In the genomic region with DNA sequence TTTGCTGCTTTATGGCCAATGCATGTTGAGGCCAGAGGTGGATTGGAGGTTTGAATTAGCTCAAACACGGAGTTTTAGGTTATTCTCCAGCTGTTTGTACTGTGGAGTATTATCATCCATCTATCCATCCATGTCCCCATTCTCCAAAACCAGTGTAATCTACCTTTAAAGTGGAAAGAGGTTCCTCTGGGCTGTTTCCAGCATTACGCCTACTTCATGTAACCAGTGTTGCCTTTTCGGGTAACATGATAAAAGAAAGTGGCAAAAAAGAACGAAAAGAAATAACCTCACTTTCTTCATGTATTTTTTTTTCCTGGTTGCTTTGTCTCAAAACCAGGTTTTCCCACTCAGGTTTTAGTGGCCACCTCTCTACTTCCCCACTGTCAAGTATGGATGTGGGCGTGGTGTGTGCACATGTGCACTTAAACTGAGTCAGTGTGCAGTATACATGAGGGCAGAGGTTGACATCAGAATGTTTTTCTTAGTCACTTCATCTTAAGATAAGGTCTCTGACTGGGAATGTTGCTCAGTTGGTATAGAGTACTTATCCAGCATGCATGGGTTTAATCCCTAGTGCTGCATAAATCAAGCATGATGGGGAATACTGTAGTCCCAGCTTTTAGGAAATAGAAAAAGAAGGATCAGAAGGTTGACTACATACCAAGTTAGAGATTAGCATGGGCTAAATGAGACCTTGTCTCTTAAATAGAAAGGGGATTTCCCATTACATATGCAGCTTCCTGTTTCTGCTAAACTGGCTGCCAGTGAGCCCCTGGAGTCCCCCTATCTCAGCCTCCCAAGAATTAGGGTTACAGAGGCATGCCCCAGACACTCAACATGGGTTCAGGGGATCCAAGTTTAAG, we compare ENCODE assay signal across 10 mouse cellular contexts. TPM values are rescaled to one million over a fixed set of nuclear protein-coding genes. Genes with fewer than 3 reads are reported as not detected.
DNase-seq lines count a peak whose midpoint lies in the region; ATAC-seq and TF ChIP-seq lines count a peak whose summit lies in the region.
"Had no signal": no experiment of that assay in that cellular context is flagged by ENCODE, and none has a peak within 500 bp of the region (broad histone marks: within the 10 kb centered on the region; RNA-seq: fewer than 3 reads in every experiment).

No protein-coding gene starts in this region.

- H3K36me3 ChIP-seq in embryonic facial prominence, embryonic 12.5 days, result no peaks in the 10 kb centered on the region
- peaks cover 11% of the 10 kb centered on the region for H3K36me3 ChIP-seq in embryonic facial prominence, embryonic 10.5 days (replicated peaks)
- no peaks in the 10 kb centered on the region for H3K36me3 ChIP-seq in stomach, embryonic 16.5 days (ENCODE audit: control insufficient read depth, insufficient read depth, low read length)
- H3K36me3 ChIP-seq in hindbrain, embryonic 16.5 days (ENCODE audit: control insufficient read depth, insufficient read depth, low read length), result no peaks in the 10 kb centered on the region
- H3K36me3 ChIP-seq: hindbrain, embryonic 15.5 days; liver, embryonic 15.5 days had no signal

- intact Hi-C loops in heart, postnatal 36 days (cut with DNase I), result loop anchor here (2.0 kb wide), 1 partner anchor 32 kb away; no protein-coding TSS in a partner anchor

- H3K4me1 ChIP-seq in embryonic facial prominence, embryonic 12.5 days, result peaks cover 20% of the 10 kb centered on the region
- H3K4me1 ChIP-seq in embryonic facial prominence, embryonic 10.5 days, result peaks cover 19% of the 10 kb centered on the region
- peaks cover 14% of the 10 kb centered on the region for H3K4me1 ChIP-seq in lung, adult 2 months (ENCODE audit: control insufficient read depth, insufficient read depth, low read length)
- peaks cover 27% of the 10 kb centered on the region for H3K4me1 ChIP-seq in stomach, embryonic 16.5 days (ENCODE audit: control insufficient read depth, insufficient read depth, low read length)
- H3K4me1 ChIP-seq in hindbrain, embryonic 16.5 days (ENCODE audit: control insufficient read depth, insufficient read depth, low read depth, low read length), result no peaks in the 10 kb centered on the region
- H3K4me1 ChIP-seq: hindbrain, embryonic 15.5 days; liver, embryonic 15.5 days had no signal

- no peaks in the 10 kb centered on the region for H3K9me3 ChIP-seq in embryonic facial prominence, embryonic 12.5 days
- no peaks in the 10 kb centered on the region for H3K9me3 ChIP-seq in embryonic facial prominence, embryonic 10.5 days
- no peaks in the 10 kb centered on the region for H3K9me3 ChIP-seq in stomach, embryonic 16.5 days (replicated peaks; ENCODE audit: control insufficient read depth, low read length)
- H3K9me3 ChIP-seq in hindbrain, embryonic 16.5 days (ENCODE audit: control insufficient read depth, low read length), result no peaks in the 10 kb centered on the region
- H3K9me3 ChIP-seq: hindbrain, embryonic 15.5 days; liver, embryonic 15.5 days had no signal

- H3K4me2 ChIP-seq in embryonic facial prominence, embryonic 12.5 days (replicated peaks), result no peak overlapping the region
- H3K4me2 ChIP-seq in stomach, embryonic 16.5 days (ENCODE audit: low read depth, low read length), result no peak overlapping the region
- H3K4me2 ChIP-seq in hindbrain, embryonic 16.5 days (ENCODE audit: low read length), result no peak overlapping the region
- H3K4me2 ChIP-seq: hindbrain, embryonic 15.5 days; liver, embryonic 15.5 days had no signal

- no peak for TF ChIP-seq CTCF in lung, adult 2 months (IDR thresholded peaks at IDR 0.05; ENCODE audit: insufficient read depth, low read length)

- no peak for ATAC-seq in embryonic facial prominence, embryonic 12.5 days (ENCODE audit: insufficient number of reproducible peaks, insufficient read depth, low FRiP score, low TSS enrichment)
- ATAC-seq in stomach, embryonic 16.5 days (ENCODE audit: insufficient read depth, low FRiP score), result no peak
- ATAC-seq in hindbrain, embryonic 16.5 days, result no peak

- H3K27me3 ChIP-seq in embryonic facial prominence, embryonic 12.5 days, result no peaks in the 10 kb centered on the region
- no peaks in the 10 kb centered on the region for H3K27me3 ChIP-seq in embryonic facial prominence, embryonic 10.5 days (replicated peaks; ENCODE audit: low read depth, poor library complexity, severe bottlenecking)
- H3K27me3 ChIP-seq in stomach, embryonic 16.5 days (ENCODE audit: control insufficient read depth, insufficient read depth, low read length), result no peaks in the 10 kb centered on the region
- H3K27me3 ChIP-seq in hindbrain, embryonic 16.5 days (replicated peaks; ENCODE audit: control insufficient read depth, insufficient read depth, low read length), result no peaks in the 10 kb centered on the region
- H3K27me3 ChIP-seq: hindbrain, embryonic 15.5 days; liver, embryonic 15.5 days had no signal

- H3K9ac ChIP-seq in embryonic facial prominence, embryonic 12.5 days, result no peak overlapping the region
- H3K9ac ChIP-seq in stomach, embryonic 16.5 days (ENCODE audit: low read length), result no peak overlapping the region
- H3K9ac ChIP-seq in hindbrain, embryonic 16.5 days (ENCODE audit: low read depth, low read length), result no peak overlapping the region
- H3K9ac ChIP-seq: hindbrain, embryonic 15.5 days; liver, embryonic 15.5 days had no signal

- DNase-seq in embryonic facial prominence, embryonic 10.5 days (ENCODE audit: low spot score), result no peak
- peak; percentile 16 for DNase-seq in lung, postnatal 36 days
- DNase-seq in lung, adult 2 months, result no peak
- DNase-seq in induced T-regulatory cell, adult 2 months (ENCODE audit: low read depth), result peak; percentile 82
- no peak for DNase-seq in heart, postnatal 36 days

- WGBS in embryonic facial prominence, embryonic 12.5 days, result 75% methylated on average over 5 of the region's 5 CpGs
- WGBS in embryonic facial prominence, embryonic 10.5 days, result 85% methylated on average over 5 of the region's 5 CpGs
- WGBS in lung, adult 2 months, result 54% methylated on average over 5 of the region's 5 CpGs
- 62% methylated on average over 5 of the region's 5 CpGs for WGBS in stomach, embryonic 16.5 days
- 93% methylated on average over 5 of the region's 5 CpGs for WGBS in hindbrain, embryonic 16.5 days

- TF ChIP-seq POLR2A in lung, adult 2 months (IDR thresholded peaks at IDR 0.05; ENCODE audit: borderline replicate concordance, extremely low read depth, low read depth, low read length), result no peak

- peak overlapping the region; percentile 1 for H3K27ac ChIP-seq in embryonic facial prominence, embryonic 12.5 days
- no peak overlapping the region for H3K27ac ChIP-seq in embryonic facial prominence, embryonic 10.5 days (replicated peaks)
- peak overlapping the region; percentile 53; the same call in 1 of the 2 replicates for H3K27ac ChIP-seq in stomach, embryonic 16.5 days (ENCODE audit: low read length)
- H3K27ac ChIP-seq in hindbrain, embryonic 16.5 days (ENCODE audit: low read depth, low read length), result no peak overlapping the region
- H3K27ac ChIP-seq: hindbrain, embryonic 15.5 days; liver, embryonic 15.5 days had no signal

- no peak overlapping the region for H3K4me3 ChIP-seq in embryonic facial prominence, embryonic 12.5 days
- no peak overlapping the region for H3K4me3 ChIP-seq in embryonic facial prominence, embryonic 10.5 days
- H3K4me3 ChIP-seq in lung, adult 2 months (replicated peaks; ENCODE audit: extremely low read depth, low read depth, low read length), result no peak overlapping the region
- no peak overlapping the region for H3K4me3 ChIP-seq in stomach, embryonic 16.5 days (replicated peaks; ENCODE audit: low read length)
- H3K4me3 ChIP-seq in hindbrain, embryonic 16.5 days (ENCODE audit: low read length), result no peak overlapping the region
- H3K4me3 ChIP-seq: hindbrain, embryonic 15.5 days; liver, embryonic 15.5 days had no signal

RNA-seq across cellular contexts. Expression of a gene that starts 33.9 kb away (rescaled TPM):
- 93.7 and 96.7 TPM in 2 replicates for polyA plus RNA-seq in embryonic facial prominence, embryonic 12.5 days (2016; fragmentation: Nextera tagmentation; extraction: Ambion mirVana)
- 75.2 and 84.0 TPM in 2 replicates for polyA plus RNA-seq in embryonic facial prominence, embryonic 10.5 days (2016; fragmentation: Nextera tagmentation; extraction: Ambion mirVana)
- 8.8 and 11.8 TPM in 2 replicates for polyA plus RNA-seq in lung, adult 2 months (2012; rRNA removed)
- 39.2 and 40.3 TPM in 2 replicates for polyA plus RNA-seq in stomach, embryonic 16.5 days (2015; fragmentation: Nextera tagmentation; extraction: Ambion mirVana)
- polyA plus RNA-seq in hindbrain, embryonic 16.5 days (2015; fragmentation: Nextera tagmentation; extraction: Ambion mirVana), result 36.8 and 40.3 TPM in 2 replicates
- total RNA-seq in heart, postnatal 36 days (2021), result 1 to 10 TPM; 4.7 to 7.0 TPM

RNA-seq across cellular contexts. Expression of a gene that starts 42.8 kb away (rescaled TPM):
- polyA plus RNA-seq in embryonic facial prominence, embryonic 12.5 days (2016; fragmentation: Nextera tagmentation; extraction: Ambion mirVana), result 0.32 and 0.36 TPM in 2 replicates
- polyA plus RNA-seq in embryonic facial prominence, embryonic 10.5 days (2016; fragmentation: Nextera tagmentation; extraction: Ambion mirVana), result 0.39 TPM in 1 of 2 replicates, not detected in the other
- polyA plus RNA-seq in lung, adult 2 months (2012; rRNA removed), result not detected in 2 replicates
- 0.70 and 0.87 TPM in 2 replicates for polyA plus RNA-seq in stomach, embryonic 16.5 days (2015; fragmentation: Nextera tagmentation; extraction: Ambion mirVana)
- polyA plus RNA-seq in hindbrain, embryonic 16.5 days (2015; fragmentation: Nextera tagmentation; extraction: Ambion mirVana), result 0.54 TPM in 1 of 2 replicates, not detected in the other
- under 1 TPM in 1 of 2 experiments, not detected in 1; 0.41 TPM for total RNA-seq in heart, postnatal 36 days (2021)

RNA-seq across cellular contexts. Expression of a gene that starts 44.1 kb away (rescaled TPM):
- polyA plus RNA-seq in embryonic facial prominence, embryonic 12.5 days (2016; fragmentation: Nextera tagmentation; extraction: Ambion mirVana), result 3.1 and 3.2 TPM in 2 replicates
- 2.2 and 3.0 TPM in 2 replicates for polyA plus RNA-seq in embryonic facial prominence, embryonic 10.5 days (2016; fragmentation: Nextera tagmentation; extraction: Ambion mirVana)
- polyA plus RNA-seq in lung, adult 2 months (2012; rRNA removed), result 19.4 and 22.8 TPM in 2 replicates
- 4.2 TPM in 2 replicates for polyA plus RNA-seq in stomach, embryonic 16.5 days (2015; fragmentation: Nextera tagmentation; extraction: Ambion mirVana)
- 2.4 and 2.5 TPM in 2 replicates for polyA plus RNA-seq in hindbrain, embryonic 16.5 days (2015; fragmentation: Nextera tagmentation; extraction: Ambion mirVana)
- total RNA-seq in heart, postnatal 36 days (2021), result 1 to 10 TPM; 8.9 to 9.7 TPM

Comparison
In these comparisons a context has a peak if more than half of its experiments do, and no peak if none do; other contexts are left out.
1. H3K27ac ChIP-seq: peak in embryonic facial prominence, embryonic 12.5 days (single experiment) and stomach, embryonic 16.5 days (single experiment); none in embryonic facial prominence, embryonic 10.5 days (single experiment) and hindbrain, embryonic 16.5 days (single experiment).
2. DNase-seq: peak in lung, postnatal 36 days (single experiment) and induced T-regulatory cell, adult 2 months (single experiment); none in embryonic facial prominence, embryonic 10.5 days (single experiment), lung, adult 2 months (single experiment) and heart, postnatal 36 days (0 of 2).